Mouse (Mus musculus): ENCODE measurements around the gene Cd68. TPM values are rescaled to one million over a fixed set of nuclear protein-coding genes. Genes with fewer than 3 reads are reported as not detected.

Cd68 gene
- polyA plus RNA-seq, 1 experiment from 2014 or later, result 7.0 TPM

MicroRNAs within 50 kb of the gene (microRNA counts, 519-probe panel; counts per million panel counts)
- not detected for microRNA mmu-miR-1934
- 2,868 counts per million, percentile 10 among the panel's probes with 10 or more counts for microRNA mmu-miR-467f

Small RNA genes lying within 50 kb of the gene (microRNA-seq; reads per million reads assigned to microRNA genes)
- gene Mir1934 (3.4 reads per million, percentile 16 among the genes with 10 or more reads in this experiment), gene Mir467f (not detected)

Other genes starting within 250 kb of the Cd68 start
- gene Dnah2, start 117.0 kb downstream of the Cd68 start, polyA plus RNA-seq (2014; fragmentation: Nextera tagmentation; extraction: Ambion mirVana), result 1.00 and 1.9 TPM in 2 replicates
- 11.0 and 12.3 TPM in 2 replicates for gene Efnb3, start 105.9 kb downstream of the Cd68 start, polyA plus RNA-seq (2014; fragmentation: Nextera tagmentation; extraction: Ambion mirVana)
- 35.1 and 36.4 TPM in 2 replicates for gene Wrap53, start 85.9 kb downstream of the Cd68 start, polyA plus RNA-seq (2014; fragmentation: Nextera tagmentation; extraction: Ambion mirVana)
- gene Trp53, start 85.8 kb downstream of the Cd68 start, polyA plus RNA-seq (2014; fragmentation: Nextera tagmentation; extraction: Ambion mirVana), result 144 and 147 TPM in 2 replicates
- 10.4 and 12.2 TPM in 2 replicates for gene Atp1b2, start 60.2 kb downstream of the Cd68 start, polyA plus RNA-seq (2014; fragmentation: Nextera tagmentation; extraction: Ambion mirVana)
- gene Shbg, start 48.2 kb downstream of the Cd68 start, polyA plus RNA-seq (2014; fragmentation: Nextera tagmentation; extraction: Ambion mirVana), result not detected in 2 replicates
- gene Sat2, start 44.1 kb downstream of the Cd68 start, polyA plus RNA-seq (2014; fragmentation: Nextera tagmentation; extraction: Ambion mirVana), result 13.1 and 16.8 TPM in 2 replicates
- 25.6 and 29.0 TPM in 2 replicates for gene Fxr2, start 33.2 kb downstream of the Cd68 start, polyA plus RNA-seq (2014; fragmentation: Nextera tagmentation; extraction: Ambion mirVana)
- gene Sox15, start 10.8 kb downstream of the Cd68 start, polyA plus RNA-seq (2014; fragmentation: Nextera tagmentation; extraction: Ambion mirVana), result 0.16 TPM in 1 of 2 replicates, not detected in the other
- gene Mpdu1, start 3.5 kb downstream of the Cd68 start, polyA plus RNA-seq (2014; fragmentation: Nextera tagmentation; extraction: Ambion mirVana), result 31.2 and 34.5 TPM in 2 replicates
- gene Eif4a1, start 6.3 kb upstream of the Cd68 start, polyA plus RNA-seq (2014; fragmentation: Nextera tagmentation; extraction: Ambion mirVana), result 877 and 900 TPM in 2 replicates
- gene Senp3, start 15.9 kb upstream of the Cd68 start, polyA plus RNA-seq (2014; fragmentation: Nextera tagmentation; extraction: Ambion mirVana), result 80.6 and 90.8 TPM in 2 replicates
- not detected in 2 replicates for gene Tnfsf13, start 19.6 kb upstream of the Cd68 start, polyA plus RNA-seq (2014; fragmentation: Nextera tagmentation; extraction: Ambion mirVana)
- gene Tnfsf12, start 29.7 kb upstream of the Cd68 start, polyA plus RNA-seq (2014; fragmentation: Nextera tagmentation; extraction: Ambion mirVana), result 2.0 and 2.8 TPM in 2 replicates
- 0.78 and 1.6 TPM in 2 replicates for gene Tnfsfm13, start 29.9 kb upstream of the Cd68 start, polyA plus RNA-seq (2014; fragmentation: Nextera tagmentation; extraction: Ambion mirVana)
- 52.4 and 54.1 TPM in 2 replicates for gene Polr2a, start 92.5 kb upstream of the Cd68 start, polyA plus RNA-seq (2014; fragmentation: Nextera tagmentation; extraction: Ambion mirVana)
- gene Slc35g3, start 95.8 kb upstream of the Cd68 start, polyA plus RNA-seq (2014; fragmentation: Nextera tagmentation; extraction: Ambion mirVana), result not detected in 2 replicates
- 0.90 and 0.91 TPM in 2 replicates for gene Zbtb4, start 99.8 kb upstream of the Cd68 start, polyA plus RNA-seq (2014; fragmentation: Nextera tagmentation; extraction: Ambion mirVana)
- 0.67 and 0.79 TPM in 2 replicates for gene Chrnb1, start 129.8 kb upstream of the Cd68 start, polyA plus RNA-seq (2014; fragmentation: Nextera tagmentation; extraction: Ambion mirVana)
- 1.3 and 1.5 TPM in 2 replicates for gene Fgf11, start 135.7 kb upstream of the Cd68 start, polyA plus RNA-seq (2014; fragmentation: Nextera tagmentation; extraction: Ambion mirVana)
- 0.20 and 0.23 TPM in 2 replicates for gene Tmem102, start 139.5 kb upstream of the Cd68 start, polyA plus RNA-seq (2014; fragmentation: Nextera tagmentation; extraction: Ambion mirVana)
- not detected in 2 replicates for gene Gm39566, start 149.1 kb upstream of the Cd68 start, polyA plus RNA-seq (2014; fragmentation: Nextera tagmentation; extraction: Ambion mirVana)
- gene Spem2, start 152.3 kb upstream of the Cd68 start, polyA plus RNA-seq (2014; fragmentation: Nextera tagmentation; extraction: Ambion mirVana), result not detected in 2 replicates
- gene Spem1, start 156.0 kb upstream of the Cd68 start, polyA plus RNA-seq (2014; fragmentation: Nextera tagmentation; extraction: Ambion mirVana), result 0.12 TPM in 1 of 2 replicates, not detected in the other
- gene Nlgn2, start 171.6 kb upstream of the Cd68 start, polyA plus RNA-seq (2014; fragmentation: Nextera tagmentation; extraction: Ambion mirVana), result 9.9 and 10.3 TPM in 2 replicates
- 285 and 287 TPM in 2 replicates for gene Tmem256, start 172.4 kb upstream of the Cd68 start, polyA plus RNA-seq (2014; fragmentation: Nextera tagmentation; extraction: Ambion mirVana)
- gene Plscr3, start 180.2 kb upstream of the Cd68 start, polyA plus RNA-seq (2014; fragmentation: Nextera tagmentation; extraction: Ambion mirVana), result 61.7 and 65.3 TPM in 2 replicates
- gene Tnk1, start 192.6 kb upstream of the Cd68 start, polyA plus RNA-seq (2014; fragmentation: Nextera tagmentation; extraction: Ambion mirVana), result 0.44 and 0.48 TPM in 2 replicates
- gene Tmem95, start 211.9 kb upstream of the Cd68 start, polyA plus RNA-seq (2014; fragmentation: Nextera tagmentation; extraction: Ambion mirVana), result not detected in 2 replicates
- gene Kctd11, start 215.3 kb upstream of the Cd68 start, polyA plus RNA-seq (2014; fragmentation: Nextera tagmentation; extraction: Ambion mirVana), result 3.1 and 3.9 TPM in 2 replicates
- 0.36 and 0.59 TPM in 2 replicates for gene Acap1, start 229.4 kb upstream of the Cd68 start, polyA plus RNA-seq (2014; fragmentation: Nextera tagmentation; extraction: Ambion mirVana)
- 15.3 and 17.8 TPM in 2 replicates for gene 2810408A11Rik, start 234.8 kb upstream of the Cd68 start, polyA plus RNA-seq (2014; fragmentation: Nextera tagmentation; extraction: Ambion mirVana)
- gene Neurl4, start 234.9 kb upstream of the Cd68 start, polyA plus RNA-seq (2014; fragmentation: Nextera tagmentation; extraction: Ambion mirVana), result 15.6 and 16.3 TPM in 2 replicates
- 92.2 and 95.8 TPM in 2 replicates for gene Gps2, start 247.7 kb upstream of the Cd68 start, polyA plus RNA-seq (2014; fragmentation: Nextera tagmentation; extraction: Ambion mirVana)

Measured in midbrain, embryonic 11.5 days (tissue).